Mouse (Mus musculus) midbrain, embryonic 12.5 days (tissue): ENCODE data around the gene Map3k12. TPM values are rescaled to one million over a fixed set of nuclear protein-coding genes. Genes with fewer than 3 reads are reported as not detected.

Source experiments
- ATAC-seq: fragments of 200-750 bp; cut with Nextera tagmentation; 2 replicates; pipeline ENCODE4 v1.8.0; 2017; ENCODE audit warnings: low read depth, moderate TSS enrichment, moderate library complexity; ENCODE audit not compliant: low FRiP score
- H3K27ac ChIP-seq: fragments of 300-500 bp; sonication (generic); replicated peaks from 2 replicates; pipeline ENCODE4 v1.5.1; 2016; ENCODE audit warnings: mild to moderate bottlenecking
- H3K27me3 ChIP-seq: fragments of 300-500 bp; sonication (generic); 2 replicates; pipeline ENCODE4 v1.6.1; 2016; ENCODE audit warnings: mild to moderate bottlenecking
- H3K36me3 ChIP-seq: fragments of 300-500 bp; sonication (generic); 2 replicates; pipeline ENCODE4 v1.6.1; 2016
- H3K4me1 ChIP-seq: fragments of 300-500 bp; sonication (generic); 2 replicates; pipeline ENCODE4 v1.6.1; 2016
- H3K4me2 ChIP-seq: fragments of 300-500 bp; sonication (generic); replicated peaks from 2 replicates; pipeline ENCODE4 v1.6.1; 2016; ENCODE audit warnings: mild to moderate bottlenecking, moderate library complexity
- H3K4me3 ChIP-seq: fragments of 300-500 bp; sonication (generic); 2 replicates; pipeline ENCODE4 v1.5.1; 2016; ENCODE audit warnings: mild to moderate bottlenecking
- H3K9ac ChIP-seq: fragments of 300-500 bp; sonication (generic); replicated peaks from 2 replicates; pipeline ENCODE4 v1.6.1; 2016; ENCODE audit warnings: mild to moderate bottlenecking, moderate library complexity
- H3K9me3 ChIP-seq: fragments of 300-500 bp; sonication (generic); 2 replicates; pipeline ENCODE4 v1.6.1; 2016; ENCODE audit warnings: mild to moderate bottlenecking
- WGBS: fragments of 180-500 bp; shearing (Covaris S2); methylation state at CpG from one replicate; pipeline ENCODE4 v1.1.7; 2016; 5-methylcytosine and 5-hydroxymethylcytosine counted together
- polyA plus RNA-seq: library from polyadenylated mRNA; unstranded; fragments of >200 nt; fragmentation: Nextera tagmentation; extraction: Ambion mirVana; gene quantifications from 2 replicates; pipeline ENCODE4 v1.2.1, GENCODE M21; 2016

Map3k12 gene
- polyA plus RNA-seq, 1 experiment from 2014 or later = 46.1 TPM

- Histone ChIP-seq H3K4me2 (peak within 1 kb of the TSS; percentile 92), H3K4me1 (peaks cover 37% of the 10 kb centered on the region), H3K27ac (peak within 1 kb of the TSS; percentile 97), H3K36me3 (peaks cover 25% of the 10 kb centered on the region), H3K4me3 (peak within 1 kb of the TSS; percentile 71), H3K9ac (peak within 1 kb of the TSS; percentile 79), H3K27me3 (no peaks in the 10 kb centered on the region), H3K9me3 (no peaks in the 10 kb centered on the region)
- WGBS = under 1% methylated on average over 60 of the region's 60 CpGs
- ATAC-seq = peak; percentile 89
These were observed 1.4 kb upstream of the Map3k12 start, which contains the start of gene Tarbp2 for GRCm38 (mm10) chr15:102517976-102518858. Gene Tarbp2, plus strand, starts transcription at chr15:102518192.

DNA sequence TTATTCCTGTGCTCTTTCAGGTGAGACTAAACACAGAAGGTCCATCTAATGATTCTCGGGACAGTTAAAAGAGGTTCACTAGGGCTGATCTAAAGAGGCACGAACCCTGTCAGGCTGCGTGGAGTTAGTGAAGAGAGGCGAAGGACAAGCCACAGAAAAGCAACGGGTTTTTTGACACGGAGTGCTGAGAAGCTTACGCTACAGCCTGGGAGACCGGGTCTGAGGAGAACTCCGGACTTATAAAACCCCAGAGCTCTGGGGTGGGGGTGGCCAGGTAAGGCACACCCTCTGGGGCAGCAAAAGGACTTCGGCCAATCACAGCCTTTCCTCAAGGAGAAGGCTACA is 739 bp upstream of the Map3k12 start:
- H3K9me3 ChIP-seq = no peaks in the 10 kb centered on the region
- peak overlapping the region; percentile 92 for H3K4me2 ChIP-seq
- 0% methylated on average over 10 of the region's 10 CpGs for WGBS
- H3K27me3 ChIP-seq = no peaks in the 10 kb centered on the region
- peak overlapping the region; percentile 71 for H3K4me3 ChIP-seq
- peaks cover 43% of the 10 kb centered on the region for H3K4me1 ChIP-seq
- H3K36me3 ChIP-seq = peaks cover 21% of the 10 kb centered on the region
- ATAC-seq = no peak
- peak overlapping the region; percentile 91 for H3K27ac ChIP-seq
- H3K9ac ChIP-seq = peak overlapping the region; percentile 79

- Histone ChIP-seq H3K9ac (peak overlapping the region; percentile 79), H3K4me3 (peak overlapping the region; percentile 71), H3K9me3 (no peaks in the 10 kb centered on the region), H3K4me1 (peaks cover 56% of the 10 kb centered on the region), H3K27me3 (no peaks in the 10 kb centered on the region), H3K4me2 (peak overlapping the region; percentile 92), H3K27ac (peak overlapping the region; percentile 91), H3K36me3 (peaks cover 8% of the 10 kb centered on the region)
- ATAC-seq = no peak; the same call in 1 of the 2 replicates
- under 1% methylated on average over 12 of the region's 12 CpGs for WGBS
These were observed 571 bp downstream of the Map3k12 start for GRCm38 (mm10) chr15:102516293-102516692.

DNA sequence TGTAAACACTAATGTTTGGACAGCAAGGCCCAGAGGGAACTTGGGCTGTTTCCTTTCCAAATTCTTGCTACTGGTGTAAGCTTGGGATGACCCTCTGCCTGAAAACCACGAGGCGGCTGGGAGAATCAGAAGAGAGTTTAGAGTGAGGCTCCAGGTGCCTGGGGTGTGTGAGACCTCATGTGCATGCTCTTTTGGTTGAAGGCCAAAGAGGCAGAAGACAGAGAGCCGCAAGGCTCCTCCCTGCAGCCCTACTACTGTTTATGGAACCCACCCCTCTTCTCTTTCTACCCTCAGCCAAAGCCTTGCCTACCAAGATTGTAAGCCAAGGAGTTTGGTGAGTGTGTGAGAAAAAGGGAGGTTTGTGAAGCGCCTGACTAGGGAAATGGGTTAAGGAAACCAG is 1.1 kb downstream of the Map3k12 start:
- Histone ChIP-seq H3K9ac (peak overlapping the region; percentile 79), H3K4me1 (peaks cover 61% of the 10 kb centered on the region), H3K27me3 (no peaks in the 10 kb centered on the region), H3K4me2 (peak overlapping the region; percentile 92), H3K4me3 (peak overlapping the region; percentile 71), H3K27ac (peak overlapping the region; percentile 91), H3K9me3 (no peaks in the 10 kb centered on the region), H3K36me3 (peaks cover 3% of the 10 kb centered on the region; the same call in 1 of the 2 replicates)
- no peak for ATAC-seq
- 41% methylated on average over 4 of the region's 4 CpGs for WGBS

GRCm38 (mm10) chr15:102515261-102515660 is 1.6 kb downstream of the Map3k12 start:
- H3K4me3 ChIP-seq = peak overlapping the region; percentile 71
- H3K27me3 ChIP-seq = no peaks in the 10 kb centered on the region
- no peak overlapping the region for H3K9ac ChIP-seq
- WGBS = 90% methylated on average over 2 of the region's 2 CpGs
- peak overlapping the region; percentile 92 for H3K4me2 ChIP-seq
- H3K27ac ChIP-seq = no peak overlapping the region
- H3K4me1 ChIP-seq = peaks cover 63% of the 10 kb centered on the region
- ATAC-seq = no peak
- no peaks in the 10 kb centered on the region for H3K36me3 ChIP-seq
- no peaks in the 10 kb centered on the region for H3K9me3 ChIP-seq

- WGBS = 74% methylated on average over 3 of the region's 3 CpGs
- H3K9ac ChIP-seq = peak overlapping the region; percentile 41; the same call in 1 of the 2 replicates
- H3K27me3 ChIP-seq = no peaks in the 10 kb centered on the region
- H3K27ac ChIP-seq = peak overlapping the region; percentile 92
- H3K4me2 ChIP-seq = peak overlapping the region; percentile 71
- H3K4me1 ChIP-seq = peaks cover 63% of the 10 kb centered on the region
- ATAC-seq = no peak
- H3K4me3 ChIP-seq = no peak overlapping the region
- no peaks in the 10 kb centered on the region; the same call in 1 of the 2 replicates for H3K36me3 ChIP-seq
- no peaks in the 10 kb centered on the region for H3K9me3 ChIP-seq
These were observed 3.9 kb downstream of the Map3k12 start for GRCm38 (mm10) chr15:102513004-102513403.

- no peak for ATAC-seq
- no peak overlapping the region for H3K4me3 ChIP-seq
- no peaks in the 10 kb centered on the region for H3K27me3 ChIP-seq
- H3K4me1 ChIP-seq = peaks cover 63% of the 10 kb centered on the region
- peak overlapping the region; percentile 92 for H3K27ac ChIP-seq
- peak overlapping the region; percentile 71 for H3K4me2 ChIP-seq
- H3K36me3 ChIP-seq = peaks cover 4% of the 10 kb centered on the region; the same call in 1 of the 2 replicates
- peak overlapping the region; percentile 41; the same call in 1 of the 2 replicates for H3K9ac ChIP-seq
- H3K9me3 ChIP-seq = no peaks in the 10 kb centered on the region
These were observed 4.4 kb downstream of the Map3k12 start for GRCm38 (mm10) chr15:102512471-102512870.

DNA sequence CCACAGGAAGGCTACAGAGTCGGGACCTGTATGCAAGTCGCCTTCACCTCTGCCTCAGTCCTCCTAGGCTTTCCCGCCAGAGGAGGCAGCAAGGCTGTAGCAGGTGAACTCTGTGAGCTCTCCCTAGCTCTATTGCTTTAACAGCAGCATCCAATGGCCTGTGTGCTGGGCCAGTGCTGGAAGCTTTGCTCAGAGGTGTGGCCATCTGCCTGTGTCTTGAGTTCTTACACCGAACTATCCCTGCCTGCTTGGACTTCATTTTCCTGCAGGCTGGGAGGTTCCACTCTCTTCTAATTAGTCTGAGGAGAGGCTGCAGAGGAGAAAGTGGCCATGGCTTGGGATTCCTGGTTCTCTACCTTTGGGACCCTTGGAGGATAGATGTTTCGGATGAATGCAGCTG is 4.9 kb downstream of the Map3k12 start:
- ATAC-seq = no peak
- Histone ChIP-seq H3K27me3 (no peaks in the 10 kb centered on the region), H3K9ac (peak overlapping the region; percentile 41), H3K9me3 (no peaks in the 10 kb centered on the region), H3K4me2 (peak overlapping the region; percentile 71), H3K36me3 (peaks cover 7% of the 10 kb centered on the region; the same call in 1 of the 2 replicates), H3K4me3 (no peak overlapping the region), H3K4me1 (peaks cover 63% of the 10 kb centered on the region), H3K27ac (peak overlapping the region; percentile 92)
- WGBS = 30% methylated on average over 5 of the region's 5 CpGs

DNA sequence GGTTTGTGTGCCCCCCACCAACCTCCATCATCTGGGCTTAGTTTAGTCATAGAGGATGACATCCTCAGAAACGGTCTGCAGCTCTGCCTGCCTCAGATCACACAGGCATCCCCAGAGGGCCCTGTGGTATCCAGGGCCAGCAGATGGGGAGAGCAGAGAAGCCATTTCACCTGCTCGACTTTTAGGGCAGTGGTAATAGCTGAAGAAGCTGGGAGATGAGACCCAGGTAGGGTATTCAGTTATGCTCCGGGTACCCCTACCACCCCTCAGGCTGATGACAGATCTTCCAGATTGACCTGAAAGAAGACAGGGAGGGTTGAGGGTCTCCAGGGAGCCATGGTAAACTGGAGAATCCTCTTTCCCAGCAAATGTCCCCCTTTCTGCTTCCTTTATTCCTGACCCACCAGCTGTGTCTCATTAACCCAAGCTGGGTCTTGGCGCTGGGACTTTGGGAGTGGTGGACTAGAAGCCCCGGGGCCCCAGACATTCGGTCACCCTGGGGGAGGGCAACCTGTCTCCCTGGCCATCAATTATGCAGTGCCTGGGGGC is 5.5 kb downstream of the Map3k12 start:
- Histone ChIP-seq H3K27ac (peak overlapping the region; percentile 92), H3K4me1 (peaks cover 63% of the 10 kb centered on the region), H3K36me3 (peaks cover 9% of the 10 kb centered on the region; the same call in 1 of the 2 replicates), H3K9ac (peak overlapping the region; percentile 41; the same call in 1 of the 2 replicates), H3K9me3 (no peaks in the 10 kb centered on the region), H3K4me3 (0 out of 2 replicates have a peak overlapping the region, but pooled peaks have one; percentile 54), H3K4me2 (peak overlapping the region; percentile 71), H3K27me3 (no peaks in the 10 kb centered on the region)
- ATAC-seq = 0 out of 2 replicates have a peak, but pooled peaks have one; percentile 10
- WGBS = 9% methylated on average over 6 of the region's 6 CpGs

DNA sequence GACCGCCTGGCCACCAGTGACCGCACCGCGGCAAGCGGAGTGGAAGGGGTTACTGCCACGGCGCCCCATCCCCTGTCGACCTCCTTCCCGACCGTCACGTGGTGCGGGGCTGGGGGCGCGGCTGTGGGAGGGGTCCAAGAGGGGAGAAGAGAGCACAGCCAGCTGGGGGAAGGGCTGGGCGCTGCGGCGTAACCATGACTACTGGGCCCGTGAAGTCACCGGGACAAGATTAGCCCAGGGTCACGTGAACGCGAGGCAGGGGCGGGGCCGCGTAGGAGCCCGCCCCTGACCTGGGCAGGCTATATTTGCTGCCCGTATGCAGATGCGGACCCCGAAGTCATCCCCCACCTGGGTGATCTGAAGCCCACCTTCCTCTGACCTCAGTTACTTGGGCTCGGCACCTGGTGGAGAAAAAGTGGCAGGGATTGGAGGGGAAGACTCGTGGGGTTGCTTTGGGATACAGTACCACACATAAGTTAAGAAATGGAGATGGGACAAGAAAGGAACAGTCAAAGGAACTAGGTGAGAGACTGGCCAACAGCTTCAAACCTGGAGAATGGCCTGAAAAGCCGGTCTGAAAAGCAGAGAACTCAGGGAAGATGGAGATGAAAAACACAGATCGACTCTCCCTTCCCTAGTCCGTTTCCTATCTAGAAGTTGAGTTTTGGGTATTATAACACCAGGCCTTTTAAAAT is 6.1 kb downstream of the Map3k12 start:
- 4% methylated on average over 34 of the region's 34 CpGs for WGBS
- Histone ChIP-seq H3K9me3 (no peaks in the 10 kb centered on the region), H3K4me1 (peaks cover 58% of the 10 kb centered on the region)

DNA sequence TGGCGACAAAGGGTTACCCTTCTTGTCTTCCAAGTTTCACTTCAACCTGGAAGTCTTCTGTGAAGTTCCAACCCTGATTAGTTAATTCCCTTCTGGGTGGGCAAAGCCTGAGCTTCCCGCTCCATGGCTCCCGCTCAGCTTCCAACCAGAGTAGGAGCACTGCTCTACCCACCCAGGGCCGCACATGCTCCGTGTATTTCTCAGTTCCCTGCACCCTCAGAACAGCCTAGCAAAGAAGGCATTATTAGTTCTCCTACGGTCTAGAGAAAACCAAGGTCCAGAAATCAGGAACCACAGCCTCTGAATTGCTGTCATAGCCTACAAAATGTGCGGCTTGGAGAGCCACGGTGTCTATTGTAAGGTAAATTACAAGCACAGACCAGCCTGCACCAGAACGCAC is 6.8 kb downstream of the Map3k12 start:
- H3K9ac ChIP-seq = peak overlapping the region; percentile 67
- 5% methylated on average over 9 of the region's 9 CpGs for WGBS
- H3K4me2 ChIP-seq = peak overlapping the region; percentile 71
- peaks cover 12% of the 10 kb centered on the region for H3K36me3 ChIP-seq
- H3K9me3 ChIP-seq = no peaks in the 10 kb centered on the region
- peaks cover 52% of the 10 kb centered on the region for H3K4me1 ChIP-seq
- peak overlapping the region; percentile 92 for H3K27ac ChIP-seq
- ATAC-seq = peak; percentile 58
- H3K27me3 ChIP-seq = no peaks in the 10 kb centered on the region
- H3K4me3 ChIP-seq = peak overlapping the region; percentile 54

More for the DNA sequence above, 6.1 kb downstream of the Map3k12 start:
- H3K36me3 ChIP-seq = peaks cover 9% of the 10 kb centered on the region; the same call in 1 of the 2 replicates
- H3K4me3 ChIP-seq = peak overlapping the region; percentile 54
- H3K9ac ChIP-seq = peak overlapping the region; percentile 67
- ATAC-seq = peak; percentile 95
- peak overlapping the region; percentile 71 for H3K4me2 ChIP-seq
- H3K27ac ChIP-seq = peak overlapping the region; percentile 92
- H3K27me3 ChIP-seq = no peaks in the 10 kb centered on the region
